Mouse (Mus musculus): ENCODE measurements around the gene Sfxn1. TPM values are rescaled to one million over a fixed set of nuclear protein-coding genes. Genes with fewer than 3 reads are reported as not detected.

The Sfxn1 gene
- polyA plus RNA-seq (2014; fragmentation: Nextera tagmentation; extraction: Ambion mirVana), result 25.1 and 26.7 TPM in 2 replicates

- no peaks in the 10 kb centered on the region for H3K27me3 ChIP-seq (ENCODE audit: control insufficient read depth, insufficient read depth, low read length)
- H3K4me1 ChIP-seq (ENCODE audit: control insufficient read depth in 2 of 2, insufficient read depth in 2 of 2, low read length in 2 of 2), result peaks cover 3 to 21% of the 10 kb centered on the region in 2 experiments
- H3K4me3 ChIP-seq (ENCODE audit: control insufficient read depth in 1 of 2, insufficient read depth in 1 of 2, low read depth in 1 of 2, low read length in 2 of 2), result peak within 1 kb of the TSS; percentile 85 to 90
- H3K9me3 ChIP-seq (ENCODE audit: control insufficient read depth, low read length), result no peaks in the 10 kb centered on the region
- peak within 1 kb of the TSS; percentile 87 for H3K4me2 ChIP-seq (ENCODE audit: low read length)
- peak; percentile 64 for ATAC-seq (ENCODE audit: insufficient number of reproducible peaks, insufficient read depth, low FRiP score, low read depth)
- peak within 1 kb of the TSS; percentile 63 to 77 for H3K27ac ChIP-seq (replicated peaks in 1 of 2; ENCODE audit: control insufficient read depth in 1 of 2, insufficient read depth in 1 of 2, low read depth in 2 of 2, low read length in 2 of 2)
- H3K9ac ChIP-seq (ENCODE audit: low read length), result peak within 1 kb of the TSS; percentile 89
- WGBS, result under 1% methylated on average over 70 of the region's 74 CpGs
- H3K36me3 ChIP-seq (ENCODE audit: control insufficient read depth, insufficient read depth, low read length), result no peaks in the 10 kb centered on the region
Measured at GRCm38 (mm10) chr13:54071606-54072331, at the start of gene Sfxn1. Gene Sfxn1 (plus strand): TSS chr13:54071869.

- Histone ChIP-seq H3K4me1 (ENCODE audit: control insufficient read depth in 2 of 2, insufficient read depth in 2 of 2, low read length in 2 of 2) (no peaks in the 10 kb centered on the region), H3K36me3 (ENCODE audit: control insufficient read depth, insufficient read depth, low read length) (no peaks in the 10 kb centered on the region), H3K9ac (ENCODE audit: low read length) (no peak overlapping the region), H3K9me3 (ENCODE audit: control insufficient read depth, low read length) (no peaks in the 10 kb centered on the region), H3K27ac (replicated peaks in 1 of 2; ENCODE audit: control insufficient read depth in 1 of 2, insufficient read depth in 1 of 2, low read depth in 2 of 2, low read length in 2 of 2) (no peak overlapping the region), H3K4me3 (ENCODE audit: control insufficient read depth in 1 of 2, insufficient read depth in 1 of 2, low read depth in 1 of 2, low read length in 2 of 2) (no peak overlapping the region), H3K4me2 (ENCODE audit: low read length) (no peak overlapping the region), H3K27me3 (ENCODE audit: control insufficient read depth, insufficient read depth, low read length) (no peaks in the 10 kb centered on the region)
- WGBS, result 65% methylated on average over 5 of the region's 5 CpGs
- no peak for ATAC-seq (ENCODE audit: insufficient number of reproducible peaks, insufficient read depth, low FRiP score, low read depth)
Measured at GRCm38 (mm10) chr13:54023311-54023710, 48.4 kb upstream of the Sfxn1 start.

GRCm38 (mm10) chr13:54027079-54027478 is 44.6 kb upstream of the Sfxn1 start:
- Histone ChIP-seq H3K4me2 (ENCODE audit: low read length) (no peak overlapping the region), H3K9me3 (ENCODE audit: control insufficient read depth, low read length) (no peaks in the 10 kb centered on the region), H3K9ac (ENCODE audit: low read length) (no peak overlapping the region), H3K4me3 (ENCODE audit: control insufficient read depth in 1 of 2, insufficient read depth in 1 of 2, low read depth in 1 of 2, low read length in 2 of 2) (no peak overlapping the region), H3K4me1 (ENCODE audit: control insufficient read depth in 2 of 2, insufficient read depth in 2 of 2, low read length in 2 of 2) (no peaks in the 10 kb centered on the region), H3K27ac (replicated peaks in 1 of 2; ENCODE audit: control insufficient read depth in 1 of 2, insufficient read depth in 1 of 2, low read depth in 2 of 2, low read length in 2 of 2) (no peak overlapping the region), H3K27me3 (ENCODE audit: control insufficient read depth, insufficient read depth, low read length) (no peaks in the 10 kb centered on the region), H3K36me3 (ENCODE audit: control insufficient read depth, insufficient read depth, low read length) (no peaks in the 10 kb centered on the region)
- ATAC-seq (ENCODE audit: insufficient number of reproducible peaks, insufficient read depth, low FRiP score, low read depth), result no peak
- WGBS, result 81% methylated on average over 7 of the region's 7 CpGs

- no peak overlapping the region for H3K4me3 ChIP-seq (ENCODE audit: control insufficient read depth in 1 of 2, insufficient read depth in 1 of 2, low read depth in 1 of 2, low read length in 2 of 2)
- no peaks in the 10 kb centered on the region for H3K4me1 ChIP-seq (ENCODE audit: control insufficient read depth in 2 of 2, insufficient read depth in 2 of 2, low read length in 2 of 2)
- H3K27ac ChIP-seq (replicated peaks in 1 of 2; ENCODE audit: control insufficient read depth in 1 of 2, insufficient read depth in 1 of 2, low read depth in 2 of 2, low read length in 2 of 2), result no peak overlapping the region
- 0 out of 2 replicates have a peak, but pooled peaks cover 2% of the 10 kb centered on the region for H3K9me3 ChIP-seq (ENCODE audit: control insufficient read depth, low read length)
- no peaks in the 10 kb centered on the region for H3K27me3 ChIP-seq (ENCODE audit: control insufficient read depth, insufficient read depth, low read length)
- no peak overlapping the region for H3K9ac ChIP-seq (ENCODE audit: low read length)
- H3K4me2 ChIP-seq (ENCODE audit: low read length), result no peak overlapping the region
- 73% methylated on average over 4 of the region's 4 CpGs for WGBS
- H3K36me3 ChIP-seq (ENCODE audit: control insufficient read depth, insufficient read depth, low read length), result no peaks in the 10 kb centered on the region
- ATAC-seq (ENCODE audit: insufficient number of reproducible peaks, insufficient read depth, low FRiP score, low read depth), result no peak
Measured at GRCm38 (mm10) chr13:54033653-54034052, 38.0 kb upstream of the Sfxn1 start.

- ATAC-seq (ENCODE audit: insufficient number of reproducible peaks, insufficient read depth, low FRiP score, low read depth), result no peak
- H3K27me3 ChIP-seq (ENCODE audit: control insufficient read depth, insufficient read depth, low read length), result no peaks in the 10 kb centered on the region
- H3K9ac ChIP-seq (ENCODE audit: low read length), result no peak overlapping the region
- H3K4me1 ChIP-seq (ENCODE audit: control insufficient read depth in 2 of 2, insufficient read depth in 2 of 2, low read length in 2 of 2), result no peaks in the 10 kb centered on the region
- no peak overlapping the region for H3K27ac ChIP-seq (replicated peaks in 1 of 2; ENCODE audit: control insufficient read depth in 1 of 2, insufficient read depth in 1 of 2, low read depth in 2 of 2, low read length in 2 of 2)
- H3K36me3 ChIP-seq (ENCODE audit: control insufficient read depth, insufficient read depth, low read length), result no peaks in the 10 kb centered on the region
- WGBS, result 60% methylated on average over 1 of the region's 1 CpGs
- 0 out of 2 replicates have a peak, but pooled peaks cover 2% of the 10 kb centered on the region for H3K9me3 ChIP-seq (ENCODE audit: control insufficient read depth, low read length)
- no peak overlapping the region for H3K4me2 ChIP-seq (ENCODE audit: low read length)
- H3K4me3 ChIP-seq (ENCODE audit: control insufficient read depth in 1 of 2, insufficient read depth in 1 of 2, low read depth in 1 of 2, low read length in 2 of 2), result no peak overlapping the region
Measured at GRCm38 (mm10) chr13:54035541-54035940, 36.1 kb upstream of the Sfxn1 start.

- WGBS, result 72% methylated on average over 4 of the region's 4 CpGs
- H3K4me3 ChIP-seq (ENCODE audit: control insufficient read depth in 1 of 2, insufficient read depth in 1 of 2, low read depth in 1 of 2, low read length in 2 of 2), result no peak overlapping the region
- no peaks in the 10 kb centered on the region for H3K27me3 ChIP-seq (ENCODE audit: control insufficient read depth, insufficient read depth, low read length)
- H3K4me1 ChIP-seq (ENCODE audit: control insufficient read depth in 2 of 2, insufficient read depth in 2 of 2, low read length in 2 of 2), result no peaks in the 10 kb centered on the region
- no peaks in the 10 kb centered on the region for H3K36me3 ChIP-seq (ENCODE audit: control insufficient read depth, insufficient read depth, low read length)
- no peak overlapping the region for H3K4me2 ChIP-seq (ENCODE audit: low read length)
- no peak for ATAC-seq (ENCODE audit: insufficient number of reproducible peaks, insufficient read depth, low FRiP score, low read depth)
- no peak overlapping the region for H3K27ac ChIP-seq (replicated peaks in 1 of 2; ENCODE audit: control insufficient read depth in 1 of 2, insufficient read depth in 1 of 2, low read depth in 2 of 2, low read length in 2 of 2)
- no peak overlapping the region for H3K9ac ChIP-seq (ENCODE audit: low read length)
- H3K9me3 ChIP-seq (ENCODE audit: control insufficient read depth, low read length), result 0 out of 2 replicates have a peak, but pooled peaks cover 2% of the 10 kb centered on the region
Measured at GRCm38 (mm10) chr13:54037936-54038335, 33.7 kb upstream of the Sfxn1 start.

GRCm38 (mm10) chr13:54040256-54040655 is 31.4 kb upstream of the Sfxn1 start:
- Histone ChIP-seq H3K27me3 (ENCODE audit: control insufficient read depth, insufficient read depth, low read length) (no peaks in the 10 kb centered on the region), H3K36me3 (ENCODE audit: control insufficient read depth, insufficient read depth, low read length) (no peaks in the 10 kb centered on the region), H3K9me3 (ENCODE audit: control insufficient read depth, low read length) (0 out of 2 replicates have a peak, but pooled peaks cover 2% of the 10 kb centered on the region), H3K4me2 (ENCODE audit: low read length) (no peak overlapping the region), H3K4me3 (ENCODE audit: control insufficient read depth in 1 of 2, insufficient read depth in 1 of 2, low read depth in 1 of 2, low read length in 2 of 2) (no peak overlapping the region), H3K9ac (ENCODE audit: low read length) (no peak overlapping the region), H3K27ac (replicated peaks in 1 of 2; ENCODE audit: control insufficient read depth in 1 of 2, insufficient read depth in 1 of 2, low read depth in 2 of 2, low read length in 2 of 2) (no peak overlapping the region), H3K4me1 (ENCODE audit: control insufficient read depth in 2 of 2, insufficient read depth in 2 of 2, low read length in 2 of 2) (no peaks in the 10 kb centered on the region)
- ATAC-seq (ENCODE audit: insufficient number of reproducible peaks, insufficient read depth, low FRiP score, low read depth), result no peak
- WGBS, result 78% methylated on average over 2 of the region's 2 CpGs
